Mouse (Mus musculus): ENCODE data around the gene Kxd1.

Gene Kxd1

GRCm38 (mm10) chr8:70546412-70546811, 18.7 kb upstream of the Kxd1 start:
- DNase-seq, result no peak

- DNase-seq, result no peak
Measured at GRCm38 (mm10) chr8:70544200-70544687, 16.5 kb upstream of the Kxd1 start.

- DNase-seq, result no peak
Measured at GRCm38 (mm10) chr8:70541081-70541480, 13.3 kb upstream of the Kxd1 start.

DNA sequence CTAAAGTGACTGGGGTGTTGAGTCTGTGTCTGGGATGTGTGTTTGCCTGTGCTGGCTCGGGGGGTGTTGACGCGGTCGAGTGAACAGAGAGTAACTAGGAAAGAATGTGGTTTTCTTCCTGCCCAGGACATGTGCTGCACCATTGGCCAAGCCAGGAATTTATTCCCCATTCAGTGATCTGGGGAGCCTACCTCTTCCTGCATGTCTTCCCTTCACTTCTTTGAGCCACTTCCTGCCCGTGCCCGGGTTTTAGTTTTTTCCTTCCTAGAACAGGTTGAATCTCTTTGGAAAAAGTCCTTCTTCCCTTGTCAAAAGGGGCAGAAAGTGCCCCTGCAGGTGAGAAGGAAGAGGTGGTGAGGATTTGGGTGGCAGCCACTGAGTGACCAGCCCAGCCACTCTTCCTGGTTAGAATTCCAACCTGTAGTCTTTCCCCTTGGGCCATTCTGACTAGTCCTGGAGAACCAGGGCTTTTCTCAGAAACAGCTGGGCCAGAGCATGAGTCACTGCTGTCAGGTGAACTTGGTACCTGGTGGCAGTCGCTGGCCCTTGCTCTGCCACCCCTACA, 12.8 kb upstream of the Kxd1 start:
- DNase-seq, result no peak

DNA sequence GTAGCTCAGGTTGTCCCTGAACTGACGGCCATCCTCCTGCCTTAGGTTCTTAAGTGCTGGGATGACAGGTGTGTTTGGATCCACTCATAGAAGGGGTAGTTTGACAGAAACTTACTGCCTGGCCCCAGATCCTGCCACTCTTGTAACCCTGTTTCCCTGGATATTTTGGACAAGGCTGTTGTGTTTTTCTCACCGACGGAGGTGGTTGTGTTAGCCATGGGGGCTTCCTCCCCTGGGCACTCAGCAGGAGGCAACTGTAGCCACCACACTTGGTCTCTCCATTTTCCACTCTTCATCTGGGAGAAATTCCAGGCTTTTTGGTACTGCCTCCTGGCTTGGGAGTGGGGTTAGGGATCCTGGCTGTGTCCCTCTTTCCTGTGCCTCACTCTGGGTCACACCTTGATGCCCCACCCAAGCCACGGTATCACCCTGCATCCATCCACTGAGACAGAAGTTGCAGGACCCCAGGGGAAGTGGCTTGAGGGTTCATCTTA, 12.3 kb upstream of the Kxd1 start:
- peak; percentile 43 for DNase-seq

GRCm38 (mm10) chr8:70539077-70539813, 11.5 kb upstream of the Kxd1 start, which contains the start of gene Ell:
Gene Ell (plus strand): TSS chr8:70539457.
- DNase-seq, result peak; percentile 98

DNA sequence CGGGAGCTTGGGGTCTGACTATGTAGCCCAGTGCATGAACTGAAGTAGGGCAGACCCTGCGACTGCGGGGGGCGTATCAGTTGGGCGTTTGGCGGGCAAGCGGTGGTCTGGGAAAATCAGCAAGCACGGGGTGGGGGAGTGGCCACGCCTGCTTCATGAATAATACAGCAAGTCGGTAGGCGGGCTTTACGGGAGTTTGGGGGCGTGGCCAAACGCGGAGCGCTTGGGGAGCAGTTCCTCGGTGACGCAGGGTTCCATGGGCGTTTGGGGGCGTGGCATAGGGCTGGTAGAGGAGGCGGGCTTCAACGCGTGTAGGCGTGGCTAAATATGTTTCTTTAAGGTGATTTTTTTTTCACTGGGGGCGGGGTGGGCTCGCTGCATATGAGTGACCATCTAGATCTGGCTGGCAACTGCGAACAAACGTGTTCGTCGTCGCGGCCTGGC, 10.9 kb upstream of the Kxd1 start:
- DNase-seq, result peak; percentile 99

DNA sequence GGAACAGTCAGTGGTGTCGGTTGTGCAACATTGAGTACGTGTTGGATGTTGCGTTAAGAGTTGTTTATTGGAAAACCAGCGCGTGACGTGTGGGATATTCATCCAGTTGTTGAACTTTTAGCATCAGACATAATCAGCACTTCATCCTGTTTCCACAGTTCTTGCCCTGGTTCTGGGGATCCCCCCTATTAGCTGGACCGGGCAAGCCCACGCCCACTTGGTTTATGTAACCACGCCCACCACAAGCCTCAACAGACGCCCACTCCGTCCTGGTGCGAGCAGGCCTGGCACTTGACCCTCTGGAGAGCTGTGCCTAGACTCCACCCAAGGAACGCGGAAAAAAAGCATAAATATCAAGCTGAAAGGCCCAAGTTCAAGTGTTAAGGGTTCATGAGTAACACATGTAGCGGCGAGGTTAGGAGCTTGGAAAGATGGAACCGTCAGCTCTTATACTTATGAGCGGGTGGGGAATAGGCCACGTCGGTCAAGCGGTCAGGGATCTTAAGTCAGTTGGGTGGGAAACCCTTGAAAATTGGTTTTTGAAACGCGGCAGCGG, 10.3 kb upstream of the Kxd1 start:
- peak; percentile 55 for DNase-seq

GRCm38 (mm10) chr8:70535701-70536100, 7.9 kb upstream of the Kxd1 start:
- DNase-seq, result no peak

DNA sequence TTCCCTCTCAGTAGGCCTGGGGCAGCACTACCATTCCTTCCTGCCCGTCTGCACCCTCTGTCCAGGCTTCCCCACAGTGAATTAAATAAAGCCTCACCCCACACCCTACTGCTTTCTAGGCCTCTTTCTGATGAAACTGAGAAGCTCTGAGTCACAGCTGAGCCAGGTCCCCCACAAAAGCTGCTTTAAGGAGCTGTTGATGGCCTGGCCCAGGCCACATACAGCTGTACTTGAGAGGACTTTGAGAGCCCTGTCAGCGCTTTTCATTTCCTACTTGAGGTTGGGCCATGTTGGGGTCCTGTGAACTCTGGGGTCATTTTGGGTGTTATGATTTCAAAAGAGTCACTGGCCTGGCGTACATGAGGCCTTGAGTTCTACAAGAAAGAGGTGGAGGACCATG, 7.5 kb upstream of the Kxd1 start:
- no peak for DNase-seq

DNA sequence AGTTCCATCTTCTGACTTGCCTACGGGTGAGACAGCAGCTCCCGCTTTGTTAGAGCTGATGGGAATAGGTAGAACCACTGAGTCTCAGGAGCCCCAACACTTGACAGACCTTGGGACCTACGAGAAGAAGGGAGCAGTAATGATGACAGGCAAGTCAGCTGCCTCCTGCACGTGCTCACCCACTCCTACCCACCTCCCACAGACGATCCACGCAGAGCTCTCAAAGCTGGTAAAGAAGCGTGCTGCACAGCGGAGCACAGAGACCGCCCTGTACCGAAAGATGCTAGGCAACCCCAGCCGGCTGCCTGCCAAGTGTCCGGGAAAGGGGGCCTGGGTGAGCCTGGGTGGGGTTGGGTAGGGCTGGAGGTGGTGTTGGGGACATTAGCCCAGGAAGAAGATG, 6.5 kb upstream of the Kxd1 start:
- DNase-seq, result no peak

GRCm38 (mm10) chr8:70530314-70530713, 2.6 kb upstream of the Kxd1 start:
- no peak for DNase-seq

DNA sequence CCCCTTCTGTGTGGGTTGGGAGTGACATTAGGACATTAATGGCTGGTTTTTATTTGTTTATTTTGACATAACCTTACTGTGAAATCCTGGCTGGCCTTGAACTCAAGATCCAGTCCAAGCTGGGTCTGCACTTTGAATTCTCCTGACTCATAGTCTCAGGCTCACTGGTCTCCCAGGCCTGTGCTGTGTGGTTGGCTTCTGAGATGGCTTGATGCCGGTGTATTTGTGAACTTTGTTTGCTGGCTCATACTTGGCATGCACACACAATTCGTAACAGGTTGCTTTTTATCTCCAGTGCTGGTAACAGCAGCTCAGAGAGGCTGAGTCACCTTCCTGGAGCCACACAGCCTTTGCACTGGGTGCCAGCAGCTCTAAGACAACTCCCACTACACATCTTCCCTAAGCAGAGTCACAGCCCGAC, 2.0 kb upstream of the Kxd1 start:
- DNase-seq, result no peak

DNA sequence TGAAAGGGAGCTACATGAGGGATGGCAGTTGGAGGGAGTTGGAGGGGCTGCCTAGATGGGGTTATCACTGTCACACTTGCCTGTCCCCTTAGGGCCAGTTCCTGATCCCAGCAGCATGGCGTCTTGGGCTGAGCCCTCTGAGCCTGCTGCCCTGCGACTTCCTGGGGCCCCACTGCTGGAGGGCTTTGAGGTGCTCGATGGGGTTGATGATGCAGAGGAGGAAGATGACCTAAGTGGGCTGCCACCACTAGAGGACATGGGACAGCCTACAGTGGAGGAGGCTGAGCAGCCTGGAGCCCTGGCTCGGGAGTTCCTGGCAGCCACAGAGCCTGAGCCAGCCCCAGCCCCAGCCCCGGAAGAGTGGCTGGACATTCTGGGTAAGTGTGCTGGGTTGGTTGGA, 1.5 kb upstream of the Kxd1 start:
- no peak for DNase-seq

DNA sequence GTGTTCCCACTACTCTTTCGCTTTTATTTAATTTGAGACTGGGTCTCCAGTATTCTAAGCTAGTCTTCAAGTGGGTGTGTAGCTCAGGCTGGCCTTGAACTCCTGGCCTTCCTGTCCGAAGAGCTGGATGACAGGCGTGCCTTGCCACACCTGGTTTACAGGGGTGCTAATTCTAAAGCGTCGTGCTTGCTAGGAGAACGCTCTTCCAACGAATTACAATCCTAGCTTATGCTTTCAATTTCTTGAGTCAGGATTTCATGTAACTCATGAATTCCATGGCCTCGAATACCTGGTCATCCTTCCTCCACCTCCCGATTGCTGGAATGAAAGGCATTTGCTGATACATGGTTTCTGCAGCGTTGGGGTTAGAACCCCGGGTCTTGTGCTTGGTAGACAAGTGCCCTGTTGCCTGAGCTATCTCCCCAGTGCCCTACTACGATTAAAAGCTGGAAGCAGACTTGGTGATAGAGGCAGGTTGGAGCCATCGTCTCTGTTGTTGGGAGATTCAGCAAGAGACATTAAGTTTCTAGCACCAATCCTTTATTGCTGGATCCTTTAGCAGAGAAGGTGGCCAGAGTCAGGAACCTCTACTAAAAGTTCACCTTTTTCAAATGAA, 534 bp upstream of the Kxd1 start:
- no peak for DNase-seq

DNA sequence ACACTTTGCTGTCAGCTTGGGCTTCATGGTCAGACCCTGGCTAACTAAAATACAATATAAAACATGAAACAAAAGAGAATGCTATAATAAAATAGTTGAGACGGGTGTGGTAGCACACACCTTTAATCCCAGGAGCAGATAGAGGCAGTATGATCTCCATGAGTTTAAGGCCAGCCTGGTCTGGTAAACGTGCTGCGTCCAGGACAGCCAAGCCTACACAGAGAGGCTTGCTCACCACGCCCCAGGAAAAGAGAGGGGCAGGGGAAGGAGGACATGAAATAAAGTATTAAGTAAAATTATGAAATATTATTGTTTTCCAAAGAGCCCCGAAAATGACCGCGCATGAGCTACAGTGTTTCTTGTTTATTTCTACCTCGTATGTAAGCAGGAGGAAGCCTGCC, 645 bp downstream of the Kxd1 start:
- no peak for DNase-seq

DNA sequence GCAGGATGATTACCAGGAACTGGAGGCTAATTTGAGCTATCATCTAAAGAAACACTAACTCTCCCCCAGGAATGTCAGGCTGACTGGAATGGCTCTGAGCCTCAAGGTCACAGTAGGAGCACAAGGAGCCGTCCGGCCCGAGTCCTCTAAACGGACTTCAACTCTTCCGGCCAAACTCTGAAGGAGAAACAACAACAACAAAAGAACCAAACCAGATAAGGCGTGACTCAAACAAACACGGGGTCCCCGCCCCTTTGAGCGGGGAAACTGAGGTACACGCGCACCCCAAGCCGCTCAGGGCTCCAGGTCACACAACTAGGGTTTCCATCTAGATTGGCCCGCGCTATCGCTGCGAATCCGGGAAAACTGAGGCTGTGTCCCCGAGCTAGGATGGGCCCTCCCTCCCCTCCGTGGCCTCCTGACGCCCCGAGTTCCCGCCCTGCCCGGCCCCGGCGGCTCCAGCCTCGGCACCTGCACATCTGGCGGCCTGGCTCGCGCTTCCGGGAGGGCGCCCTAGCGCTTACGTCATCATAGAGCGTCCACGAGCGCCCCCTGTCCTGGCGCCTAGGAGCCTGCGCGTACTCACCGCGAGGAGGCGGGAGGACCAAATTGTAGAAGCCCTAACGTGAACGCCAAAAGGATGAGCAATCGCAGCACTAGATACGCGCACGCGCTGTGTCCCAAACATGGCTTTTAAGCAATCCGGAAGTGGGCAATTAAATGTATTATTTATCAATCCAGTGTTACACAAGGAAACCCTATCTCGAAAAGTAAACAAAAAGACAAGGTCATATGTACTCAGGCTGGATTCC, 5.0 kb downstream of the Kxd1 start:
- peak; percentile 94 for DNase-seq

GRCm38 (mm10) chr8:70519606-70520005, 8.2 kb downstream of the Kxd1 start:
- no peak for DNase-seq

GRCm38 (mm10) chr8:70519043-70519442, 8.7 kb downstream of the Kxd1 start:
- no peak for DNase-seq

DNA sequence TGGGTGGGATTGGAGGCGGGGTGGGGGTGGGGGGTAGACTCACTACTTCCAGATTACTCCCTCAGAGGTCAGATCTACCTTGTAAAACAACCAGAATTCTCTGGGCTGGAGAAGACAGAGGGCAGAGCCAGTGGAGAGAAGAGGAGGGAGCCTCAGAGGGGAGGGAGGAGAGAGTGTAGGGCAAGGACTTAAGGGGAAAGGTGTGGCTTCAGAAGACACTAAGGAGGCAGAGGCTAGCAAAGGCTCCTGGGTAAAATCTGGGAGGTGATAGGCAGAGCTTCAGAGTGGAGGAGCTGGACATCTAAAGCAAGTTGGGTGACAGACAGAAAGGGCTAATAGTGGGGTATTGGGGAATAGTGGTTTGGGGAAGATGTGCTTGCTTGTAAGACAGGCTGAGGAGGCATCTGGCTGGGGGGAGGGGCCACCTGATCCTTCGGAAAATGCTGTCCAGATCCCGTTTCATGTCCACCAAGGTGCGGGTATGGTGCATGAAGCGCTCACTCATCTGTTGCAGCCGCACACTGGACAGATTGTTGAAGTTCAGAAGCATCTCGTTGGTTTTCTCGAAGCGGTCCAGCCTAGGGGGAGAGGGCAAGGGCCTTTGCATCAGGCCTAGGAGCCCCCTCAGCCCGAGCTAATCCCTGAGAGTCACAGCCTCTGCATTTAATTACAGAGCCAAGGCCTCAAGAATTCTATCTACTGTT, 9.7 kb downstream of the Kxd1 start:
- no peak for DNase-seq

- no peak for DNase-seq
Measured at GRCm38 (mm10) chr8:70513441-70513840, 14.3 kb downstream of the Kxd1 start.

DNA sequence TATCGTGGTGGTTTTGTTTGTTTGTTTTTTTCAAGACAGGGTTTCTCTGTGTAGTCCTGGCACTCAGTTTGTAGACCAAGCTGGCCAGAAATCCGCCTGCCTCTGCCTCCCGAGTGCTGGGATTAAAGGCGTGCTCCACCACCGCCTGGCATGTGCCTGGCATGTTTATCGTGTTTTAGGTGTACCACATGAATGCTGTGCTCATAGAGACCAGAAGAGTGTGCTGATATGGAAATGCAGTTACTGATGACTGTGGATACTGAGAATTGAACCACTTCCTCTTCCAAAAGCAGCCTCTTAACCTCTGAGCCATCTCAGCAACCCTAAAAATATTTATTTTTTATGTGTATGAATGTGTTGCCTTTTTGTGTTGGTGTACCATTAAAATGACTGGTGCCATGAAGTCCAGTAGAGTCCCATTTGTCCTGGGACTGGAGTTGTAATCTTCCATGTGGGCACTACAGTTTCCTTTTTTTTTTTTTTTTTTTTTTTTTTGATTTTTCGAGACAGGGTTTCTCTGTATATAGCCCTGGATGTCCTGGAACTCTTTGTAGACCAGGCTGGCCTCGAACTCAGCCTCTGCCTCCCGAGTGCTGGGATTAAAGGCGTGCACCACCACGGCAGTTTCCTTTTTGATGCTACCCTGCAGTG, 15.4 kb downstream of the Kxd1 start:
- no peak for DNase-seq

Measured in cerebellum, adult 8-10 months (tissue).